Mouse (Mus musculus): ENCODE measurements at regions not wholly inside any gene's neighbourhood (a gene's known extent, or its start where the extent isn't known, plus 50 kb on each side); places are given as distances from the start of the nearest gene placed in this dataset.

DNA sequence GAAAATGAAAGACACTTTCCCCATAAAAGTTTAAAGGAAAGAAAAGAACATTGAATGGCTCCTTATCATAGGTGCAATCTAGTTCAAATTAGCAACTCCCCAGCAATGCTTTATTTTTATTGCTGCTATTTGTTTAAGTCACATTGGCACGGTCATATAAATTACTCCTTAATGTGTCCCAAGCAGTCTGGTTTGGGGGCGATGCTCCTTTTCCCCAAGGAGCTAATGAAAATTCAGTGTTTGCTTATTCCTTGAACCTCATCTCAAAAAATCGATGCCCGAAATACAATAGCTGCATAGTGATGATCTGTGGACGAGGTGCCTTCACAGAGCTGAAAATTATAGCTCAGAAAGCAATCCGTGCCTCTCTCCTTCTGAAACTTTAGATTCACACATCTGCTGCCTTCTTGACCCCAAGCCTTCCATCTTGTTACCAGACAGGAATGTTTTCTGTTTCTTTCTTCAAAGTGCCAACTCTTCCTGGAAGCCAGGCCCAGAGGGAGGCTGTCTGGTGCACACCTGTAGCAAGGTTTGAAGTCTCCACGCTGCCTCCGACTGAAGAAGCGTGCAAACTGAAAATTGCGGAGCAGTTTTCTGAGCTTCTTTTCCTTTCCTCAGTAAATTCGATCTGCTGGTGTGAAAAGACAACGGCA is 408.0 kb upstream of the Tom1l1 start:
- TF ChIP-seq EP300 (IDR thresholded peaks at IDR 0.05; ENCODE audit: low read depth) (no peak), CTCF (IDR thresholded peaks at IDR 0.05; ENCODE audit: low read depth) (no peak)
